Mouse (Mus musculus): Measurements from ENCODE around the gene Kcnj11. TPM values are rescaled to one million over a fixed set of nuclear protein-coding genes. Genes with fewer than 3 reads are reported as not detected.
A peak's percentile ranks its signal among the peaks of the same experiment; 100 is the strongest.

Gene Kcnj11
- 0.17 and 0.56 TPM in 2 replicates for polyA plus RNA-seq (2015; fragmentation: Nextera tagmentation; extraction: Ambion mirVana)

DNA sequence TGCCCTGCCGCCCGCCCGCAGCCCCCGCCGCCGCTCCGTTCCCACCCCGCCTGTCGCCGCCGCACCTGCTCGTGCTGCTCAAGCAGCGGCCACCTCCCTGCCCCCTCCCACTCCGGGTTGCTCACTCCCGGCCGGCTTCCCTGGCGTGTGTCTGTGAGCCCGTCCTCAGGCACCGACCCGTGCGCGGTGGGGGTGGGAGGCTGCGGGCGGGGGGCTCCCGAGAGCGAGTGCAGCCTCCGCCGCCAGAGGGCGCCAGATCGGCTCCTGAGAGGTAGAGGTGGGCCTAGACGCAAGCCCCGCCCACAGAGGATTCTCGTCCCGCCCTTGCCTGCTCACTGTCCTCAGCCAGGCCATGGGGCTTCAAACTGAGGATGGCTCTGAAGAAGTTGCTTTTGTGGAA lies at the start of gene Kcnj11:
Gene Kcnj11, minus strand, starts transcription at position 202 of the 400 bp plus-strand sequence.
- H3K9ac ChIP-seq: peak within 1 kb of the TSS; percentile 31; the same call in 1 of the 2 replicates
- 2% methylated on average over 34 of the region's 34 CpGs for WGBS

DNA sequence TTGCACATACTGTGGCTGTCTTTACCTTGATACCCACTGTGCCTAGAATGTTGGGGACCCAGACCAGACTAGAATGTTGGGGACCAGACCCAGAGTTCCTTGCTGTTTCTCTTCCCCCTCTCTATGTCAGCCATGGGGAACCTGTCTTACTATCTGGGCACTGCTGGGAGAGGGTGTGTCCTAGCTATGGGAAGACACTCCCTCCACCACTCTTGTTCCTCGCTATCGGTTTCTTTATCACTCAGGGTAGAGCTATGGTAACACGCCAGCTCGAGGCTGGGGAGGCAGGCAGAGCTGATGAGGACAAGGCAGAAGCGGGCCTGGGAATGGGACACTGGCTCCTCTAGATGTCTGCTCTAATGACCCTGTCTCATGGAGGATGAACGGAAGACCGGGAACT lies 46.9 kb upstream of the Kcnj11 start:
- no peaks in the 10 kb centered on the region for H3K4me1 ChIP-seq
- no peaks in the 10 kb centered on the region for H3K9me3 ChIP-seq (replicated peaks)
- H3K27ac ChIP-seq (replicated peaks): no peak overlapping the region
- ATAC-seq (ENCODE audit: insufficient number of reproducible peaks, low FRiP score, low TSS enrichment, low read depth): no peak
- no peak overlapping the region for H3K4me2 ChIP-seq (replicated peaks)
- no peaks in the 10 kb centered on the region for H3K36me3 ChIP-seq
- 87% methylated on average over 7 of the region's 7 CpGs for WGBS
- H3K9ac ChIP-seq: no peak overlapping the region
- no peaks in the 10 kb centered on the region for H3K27me3 ChIP-seq
- no peak overlapping the region for H3K4me3 ChIP-seq (replicated peaks)

More for the DNA sequence above, at the start of gene Kcnj11:
- Histone ChIP-seq H3K4me1 (peaks cover 6% of the 10 kb centered on the region), H3K27me3 (peaks cover 21% of the 10 kb centered on the region), H3K9me3 (replicated peaks) (no peaks in the 10 kb centered on the region), H3K4me2 (replicated peaks) (peak within 1 kb of the TSS; percentile 91), H3K36me3 (no peaks in the 10 kb centered on the region), H3K27ac (replicated peaks) (no peak within 1 kb of the TSS), H3K4me3 (replicated peaks) (peak within 1 kb of the TSS; percentile 49)
- peak; percentile 65; the same call in 1 of the 2 replicates for ATAC-seq (ENCODE audit: insufficient number of reproducible peaks, low FRiP score, low TSS enrichment, low read depth)

DNA sequence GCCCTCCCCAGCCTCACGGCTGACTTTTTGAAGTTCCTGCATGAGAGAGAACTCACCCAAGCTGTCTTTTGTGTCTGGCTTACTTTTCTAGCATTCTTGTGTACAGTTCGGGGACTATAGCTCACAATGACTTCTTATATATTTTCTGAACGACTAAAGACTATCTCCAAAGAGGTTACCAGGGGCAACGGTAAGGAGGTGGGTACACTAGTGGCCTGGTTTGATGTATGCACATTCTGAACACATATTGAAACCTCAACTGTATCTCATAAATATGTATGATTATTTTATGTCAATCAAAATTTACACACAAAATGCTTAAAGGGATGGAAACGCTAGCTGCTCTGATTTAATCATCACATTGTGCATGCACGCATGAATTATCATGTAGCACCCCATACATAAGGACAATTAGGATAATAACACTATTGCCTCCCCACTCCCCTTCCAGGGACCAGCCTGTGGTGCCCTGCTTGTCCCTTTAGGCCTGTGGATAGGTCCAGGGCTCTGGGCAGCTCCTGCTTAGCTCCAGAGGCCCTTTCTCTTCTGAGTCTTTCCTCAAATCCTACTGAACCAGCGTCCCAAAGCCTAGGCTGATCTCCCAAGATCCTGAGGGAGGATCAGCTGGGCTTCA lies 46.2 kb upstream of the Kcnj11 start:
- H3K4me1 ChIP-seq: no peaks in the 10 kb centered on the region
- H3K27me3 ChIP-seq: no peaks in the 10 kb centered on the region
- H3K9ac ChIP-seq: no peak overlapping the region
- no peaks in the 10 kb centered on the region for H3K9me3 ChIP-seq (replicated peaks)
- H3K27ac ChIP-seq (replicated peaks): no peak overlapping the region
- 72% methylated on average over 7 of the region's 7 CpGs for WGBS
- ATAC-seq (ENCODE audit: insufficient number of reproducible peaks, low FRiP score, low TSS enrichment, low read depth): no peak
- no peaks in the 10 kb centered on the region for H3K36me3 ChIP-seq
- no peak overlapping the region for H3K4me2 ChIP-seq (replicated peaks)
- H3K4me3 ChIP-seq (replicated peaks): no peak overlapping the region

DNA sequence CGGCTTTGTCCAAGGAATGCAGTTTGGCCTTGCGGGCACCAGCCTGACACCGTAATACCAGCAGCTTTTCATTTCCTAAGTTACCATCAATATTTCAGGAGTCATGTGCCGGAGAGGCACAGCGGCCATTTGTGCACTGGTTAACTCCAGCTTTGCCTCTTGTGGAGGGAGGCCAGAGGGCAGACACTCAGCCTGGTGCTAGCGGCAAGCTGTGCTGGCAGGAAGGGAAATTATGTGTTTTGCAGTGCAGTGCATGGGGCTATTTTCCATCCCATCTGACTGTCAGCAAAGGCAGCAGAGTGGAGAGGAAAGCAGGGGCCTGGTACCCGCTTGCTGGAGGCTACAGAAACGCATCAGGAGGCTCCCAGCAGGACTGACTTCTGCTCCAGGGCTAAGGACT lies 43.5 kb upstream of the Kcnj11 start:
- H3K27ac ChIP-seq (replicated peaks): no peak overlapping the region
- no peak for ATAC-seq (ENCODE audit: insufficient number of reproducible peaks, low FRiP score, low TSS enrichment, low read depth)
- no peak overlapping the region for H3K9ac ChIP-seq
- no peaks in the 10 kb centered on the region for H3K27me3 ChIP-seq
- no peaks in the 10 kb centered on the region for H3K36me3 ChIP-seq
- H3K9me3 ChIP-seq (replicated peaks): no peaks in the 10 kb centered on the region
- 73% methylated on average over 8 of the region's 8 CpGs for WGBS
- H3K4me3 ChIP-seq (replicated peaks): no peak overlapping the region
- H3K4me2 ChIP-seq (replicated peaks): no peak overlapping the region
- H3K4me1 ChIP-seq: no peaks in the 10 kb centered on the region

DNA sequence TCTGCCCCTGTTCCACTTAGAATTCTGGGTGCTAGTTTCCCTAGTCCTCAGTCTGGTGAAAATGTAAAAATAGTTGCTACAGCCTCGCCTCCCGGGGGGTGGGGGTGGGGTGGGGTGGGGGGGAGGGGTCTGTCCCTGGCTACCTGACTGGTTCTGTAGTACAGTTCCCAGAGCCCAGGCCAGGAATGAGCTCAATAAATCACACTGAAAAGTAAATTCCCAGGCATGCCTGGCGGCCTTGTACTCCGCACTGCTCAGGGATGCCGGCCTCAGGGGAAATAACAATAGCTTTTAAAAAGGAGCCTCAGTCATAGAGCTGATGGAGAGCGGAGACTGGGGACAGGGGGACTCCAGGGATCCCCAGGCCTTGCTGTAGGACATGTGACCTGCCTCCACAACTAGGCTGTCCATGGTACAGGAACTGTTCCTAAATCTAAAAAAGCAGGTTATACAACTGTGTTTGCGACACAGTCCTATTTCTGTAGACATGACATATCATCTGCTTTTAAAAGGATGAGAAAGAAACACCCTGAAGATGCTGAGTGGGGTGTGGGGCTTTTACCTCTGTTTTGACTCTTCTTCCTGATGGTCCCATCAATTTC lies 37.9 kb upstream of the Kcnj11 start:
- Histone ChIP-seq H3K36me3 (no peaks in the 10 kb centered on the region), H3K9ac (no peak overlapping the region), H3K27me3 (0 out of 2 replicates have a peak, but pooled peaks cover 3% of the 10 kb centered on the region), H3K4me1 (peaks cover 7% of the 10 kb centered on the region), H3K4me3 (replicated peaks) (no peak overlapping the region), H3K9me3 (replicated peaks) (no peaks in the 10 kb centered on the region), H3K4me2 (replicated peaks) (no peak overlapping the region), H3K27ac (replicated peaks) (no peak overlapping the region)
- ATAC-seq (ENCODE audit: insufficient number of reproducible peaks, low FRiP score, low TSS enrichment, low read depth): no peak
- WGBS: 34% methylated on average over 7 of the region's 7 CpGs

DNA sequence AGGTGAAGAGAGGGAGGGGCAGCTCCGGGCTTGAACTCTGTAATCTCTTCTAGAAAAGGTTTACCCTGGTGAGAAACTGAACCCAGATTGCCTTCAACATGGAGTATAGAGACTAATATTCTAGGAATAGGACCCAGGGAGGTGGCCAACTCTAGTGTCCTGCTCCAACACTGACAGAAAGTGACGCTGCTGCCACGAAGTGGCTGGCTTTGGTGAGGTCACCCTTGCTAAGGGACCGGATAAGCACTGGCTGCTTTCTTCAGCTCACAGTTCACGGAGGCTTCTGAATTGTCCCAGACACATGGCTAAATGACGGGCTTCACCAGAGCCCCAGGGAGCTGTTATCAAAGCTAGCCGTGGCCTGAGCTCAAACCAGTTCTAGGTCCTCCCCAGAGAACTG lies 33.3 kb upstream of the Kcnj11 start:
- peaks cover 16% of the 10 kb centered on the region for H3K4me1 ChIP-seq
- no peak for ATAC-seq (ENCODE audit: insufficient number of reproducible peaks, low FRiP score, low TSS enrichment, low read depth)
- 19% methylated on average over 7 of the region's 7 CpGs for WGBS
- H3K4me3 ChIP-seq (replicated peaks): no peak overlapping the region
- no peaks in the 10 kb centered on the region for H3K36me3 ChIP-seq
- H3K27me3 ChIP-seq: 0 out of 2 replicates have a peak, but pooled peaks cover 3% of the 10 kb centered on the region
- no peak overlapping the region for H3K9ac ChIP-seq
- H3K27ac ChIP-seq (replicated peaks): no peak overlapping the region
- no peaks in the 10 kb centered on the region for H3K9me3 ChIP-seq (replicated peaks)
- no peak overlapping the region for H3K4me2 ChIP-seq (replicated peaks)

DNA sequence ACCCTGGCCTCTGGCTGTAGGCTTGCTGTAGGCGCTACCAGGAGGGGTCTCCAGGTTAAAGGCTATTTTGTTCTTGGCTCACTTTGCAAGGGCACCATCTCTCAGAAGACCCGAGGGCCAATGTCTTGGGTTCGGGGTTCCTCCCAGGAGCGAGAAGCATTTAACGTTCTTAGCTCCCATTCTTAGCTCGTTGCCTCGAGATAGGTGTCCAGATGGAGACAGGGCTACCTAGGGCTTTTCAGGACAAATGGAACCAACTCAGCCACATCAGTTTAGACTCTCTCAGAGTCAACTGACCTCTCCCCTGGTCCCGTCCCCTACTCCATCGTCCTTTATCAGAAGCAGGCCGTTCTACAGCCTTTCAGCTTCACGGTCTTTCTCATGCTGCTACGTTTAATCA lies 31.7 kb upstream of the Kcnj11 start:
- peaks cover 16% of the 10 kb centered on the region for H3K4me1 ChIP-seq
- 80% methylated on average over 12 of the region's 12 CpGs for WGBS
- no peaks in the 10 kb centered on the region for H3K36me3 ChIP-seq
- no peak overlapping the region for H3K4me3 ChIP-seq (replicated peaks)
- H3K27ac ChIP-seq (replicated peaks): no peak overlapping the region
- no peak for ATAC-seq (ENCODE audit: insufficient number of reproducible peaks, low FRiP score, low TSS enrichment, low read depth)
- no peak overlapping the region for H3K4me2 ChIP-seq (replicated peaks)
- peaks cover 3% of the 10 kb centered on the region; the same call in 1 of the 2 replicates for H3K27me3 ChIP-seq
- H3K9ac ChIP-seq: no peak overlapping the region
- no peaks in the 10 kb centered on the region for H3K9me3 ChIP-seq (replicated peaks)

DNA sequence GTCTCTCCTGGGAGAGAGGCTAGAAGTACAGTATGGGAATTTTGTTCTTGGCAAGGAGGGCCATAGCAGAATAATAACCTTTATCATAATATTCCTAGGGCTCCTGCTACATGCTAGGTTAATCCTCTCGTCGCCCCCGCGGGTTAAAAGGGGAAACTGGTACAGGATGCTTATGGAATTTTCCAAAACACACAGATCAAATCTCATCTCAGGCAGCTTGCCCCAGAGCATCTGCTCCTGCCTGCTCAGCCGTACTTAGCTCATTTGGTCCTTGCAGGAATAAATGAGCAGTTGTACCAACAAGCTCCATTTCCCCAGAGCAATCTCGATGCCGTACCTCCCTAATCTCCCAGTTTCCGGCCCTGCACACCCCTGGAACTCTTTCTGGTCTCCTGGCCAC lies 31.2 kb upstream of the Kcnj11 start:
- Histone ChIP-seq H3K4me3 (replicated peaks) (no peak overlapping the region), H3K4me2 (replicated peaks) (no peak overlapping the region), H3K27ac (replicated peaks) (no peak overlapping the region), H3K4me1 (peaks cover 16% of the 10 kb centered on the region), H3K9me3 (replicated peaks) (no peaks in the 10 kb centered on the region), H3K9ac (no peak overlapping the region), H3K36me3 (no peaks in the 10 kb centered on the region), H3K27me3 (peaks cover 3% of the 10 kb centered on the region; the same call in 1 of the 2 replicates)
- WGBS: 41% methylated on average over 8 of the region's 8 CpGs
- no peak for ATAC-seq (ENCODE audit: insufficient number of reproducible peaks, low FRiP score, low TSS enrichment, low read depth)

DNA sequence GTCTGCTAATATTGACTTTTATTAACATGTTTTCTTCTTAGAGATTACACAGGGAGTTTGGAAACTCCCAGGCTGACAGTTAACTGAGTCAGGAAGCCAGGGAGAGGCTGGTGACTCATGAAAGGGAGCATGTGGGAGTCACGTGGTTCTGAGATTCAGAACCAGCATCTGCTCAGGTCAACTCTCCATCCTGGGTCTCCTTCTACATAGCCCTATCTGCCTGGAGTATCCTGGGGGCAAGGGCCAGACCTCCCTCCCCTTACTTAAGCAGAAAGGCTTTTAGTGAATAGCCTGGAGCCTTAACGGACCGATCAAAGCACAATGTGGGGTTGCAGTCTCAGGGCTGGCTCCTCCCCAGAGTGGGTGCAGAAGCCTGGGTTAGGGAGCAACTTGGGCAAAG lies 30.7 kb upstream of the Kcnj11 start:
- Histone ChIP-seq H3K4me2 (replicated peaks) (no peak overlapping the region), H3K27ac (replicated peaks) (no peak overlapping the region), H3K9ac (no peak overlapping the region), H3K4me1 (peaks cover 16% of the 10 kb centered on the region), H3K9me3 (replicated peaks) (no peaks in the 10 kb centered on the region), H3K27me3 (peaks cover 3% of the 10 kb centered on the region; the same call in 1 of the 2 replicates), H3K36me3 (no peaks in the 10 kb centered on the region), H3K4me3 (replicated peaks) (no peak overlapping the region)
- ATAC-seq (ENCODE audit: insufficient number of reproducible peaks, low FRiP score, low TSS enrichment, low read depth): no peak
- WGBS: 10% methylated on average over 3 of the region's 3 CpGs

DNA sequence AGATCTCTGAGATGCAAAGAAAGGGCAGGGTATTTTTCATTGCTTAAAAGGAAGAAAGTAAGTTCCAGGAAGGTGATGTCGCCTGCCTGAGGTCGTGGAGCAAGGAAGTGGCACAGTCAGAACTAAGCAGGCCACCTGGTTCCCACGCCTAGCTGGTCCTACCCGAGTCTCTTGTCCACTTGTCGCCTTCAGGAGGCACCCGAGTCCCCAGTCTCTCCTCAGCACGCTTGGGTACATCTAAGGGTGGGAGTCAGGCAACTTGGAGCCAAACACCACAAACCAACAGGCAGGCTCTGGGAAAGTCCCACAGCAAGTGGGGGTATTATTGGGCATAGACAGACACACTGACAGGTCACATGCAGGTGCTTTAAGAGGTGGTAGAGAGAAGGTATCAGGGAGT lies 30.2 kb upstream of the Kcnj11 start:
- Histone ChIP-seq H3K4me1 (peaks cover 16% of the 10 kb centered on the region), H3K4me2 (replicated peaks) (no peak overlapping the region), H3K9me3 (replicated peaks) (no peaks in the 10 kb centered on the region), H3K27ac (replicated peaks) (no peak overlapping the region), H3K9ac (no peak overlapping the region), H3K27me3 (peaks cover 3% of the 10 kb centered on the region; the same call in 1 of the 2 replicates), H3K4me3 (replicated peaks) (no peak overlapping the region), H3K36me3 (no peaks in the 10 kb centered on the region)
- WGBS: 57% methylated on average over 7 of the region's 7 CpGs
- ATAC-seq (ENCODE audit: insufficient number of reproducible peaks, low FRiP score, low TSS enrichment, low read depth): no peak

DNA sequence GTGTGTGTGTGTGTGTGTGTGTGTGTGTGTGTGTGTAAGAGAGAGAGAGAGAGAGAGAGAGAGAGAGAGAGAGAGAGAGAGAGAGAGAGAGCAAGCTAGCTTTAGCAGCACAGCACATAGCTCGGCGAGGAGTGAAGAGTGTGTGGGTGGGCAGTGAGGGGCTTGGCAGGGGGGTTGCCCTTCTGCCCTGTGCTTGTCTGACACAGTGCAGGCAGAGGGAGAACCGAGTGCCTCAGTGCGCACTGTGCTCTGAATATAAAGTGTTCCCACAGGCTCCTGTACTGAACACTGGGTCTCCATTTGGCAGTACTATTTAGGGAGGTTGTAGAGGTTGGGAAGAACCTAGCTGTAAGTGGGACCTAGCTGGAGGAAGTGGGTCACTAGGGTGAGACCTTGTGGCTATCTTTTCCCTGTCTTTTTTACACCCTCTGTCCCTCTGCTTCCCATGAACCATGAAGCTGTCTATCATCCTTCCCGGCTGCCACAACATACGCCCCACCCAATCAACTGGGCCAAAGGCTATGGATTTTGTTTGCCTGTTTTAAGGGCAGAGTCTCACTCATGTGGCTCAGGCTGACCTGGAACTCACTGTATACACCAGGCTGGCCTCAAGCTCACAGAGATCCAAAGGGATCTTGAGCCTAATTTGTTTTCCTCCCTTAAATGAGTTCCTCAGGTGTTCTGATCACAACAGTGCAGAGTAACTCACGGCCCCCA lies 29.1 kb upstream of the Kcnj11 start:
- peaks cover 3% of the 10 kb centered on the region; the same call in 1 of the 2 replicates for H3K27me3 ChIP-seq
- 47% methylated on average over 7 of the region's 7 CpGs for WGBS
- H3K4me1 ChIP-seq: peaks cover 15% of the 10 kb centered on the region
- H3K4me2 ChIP-seq (replicated peaks): no peak overlapping the region
- no peak overlapping the region for H3K9ac ChIP-seq
- H3K4me3 ChIP-seq (replicated peaks): no peak overlapping the region
- no peaks in the 10 kb centered on the region for H3K9me3 ChIP-seq (replicated peaks)
- no peaks in the 10 kb centered on the region for H3K36me3 ChIP-seq
- no peak overlapping the region for H3K27ac ChIP-seq (replicated peaks)
- no peak for ATAC-seq (ENCODE audit: insufficient number of reproducible peaks, low FRiP score, low TSS enrichment, low read depth)

Data from embryonic facial prominence, embryonic 15.5 days (tissue).